Mouse (Mus musculus) ovary, postnatal 36 days (tissue): ENCODE results near the gene Ceacam1.
"Not testable (repeated sequence)": the region's sequence is repeated elsewhere in the genome, so short reads cannot be mapped to it uniquely, and the experiment has no call there.

Experiments
- DNase-seq: peaks from one replicate; pipeline ENCODE4 v3.0.0; 2022; ENCODE audit warnings: low spot score, mixed read lengths

Ceacam1 gene

DNA sequence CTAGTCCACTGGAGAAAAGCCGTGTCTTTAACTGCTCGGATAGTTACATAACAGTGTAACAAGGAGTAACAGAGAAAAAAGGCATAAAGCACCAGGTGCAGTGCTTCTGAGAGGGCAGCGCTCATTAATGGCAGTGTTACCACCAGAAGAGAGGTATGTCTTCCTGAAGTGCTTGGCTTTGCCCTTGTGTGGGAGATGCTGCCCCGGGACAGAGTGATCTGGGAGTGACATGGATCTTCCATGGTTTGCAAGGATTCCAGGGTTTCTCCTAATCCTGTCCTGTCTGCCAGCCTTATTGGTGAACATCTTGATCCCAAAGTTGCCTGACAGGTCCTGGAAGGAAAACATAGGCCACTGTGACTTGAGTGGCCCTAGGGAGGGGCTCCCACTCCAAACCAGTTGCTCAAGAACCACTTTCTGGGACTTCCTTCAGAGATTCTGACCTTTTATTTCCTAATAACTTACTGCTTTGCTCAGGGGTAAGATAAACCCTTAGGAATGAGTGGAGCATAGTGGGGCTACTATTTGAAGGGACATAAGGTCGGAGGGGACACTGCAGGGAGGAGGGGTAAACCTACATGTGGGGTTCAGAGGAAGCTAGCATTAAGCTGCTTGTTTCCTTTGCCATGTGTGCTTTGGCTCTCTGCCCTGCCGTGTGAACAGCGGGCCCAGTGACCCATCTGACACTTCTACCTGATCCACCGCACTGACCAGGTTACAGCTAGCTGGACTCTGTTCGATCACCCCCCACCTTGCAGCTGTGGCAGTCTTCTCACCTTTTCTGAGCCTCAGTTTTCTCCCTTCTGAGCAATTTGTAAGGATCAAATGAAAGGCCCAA is 37.2 kb downstream of the Ceacam1 start:
- DNase-seq = no peak

GRCm38 (mm10) chr7:25439124-25439822 is 38.1 kb downstream of the Ceacam1 start:
- DNase-seq = no peak

DNA sequence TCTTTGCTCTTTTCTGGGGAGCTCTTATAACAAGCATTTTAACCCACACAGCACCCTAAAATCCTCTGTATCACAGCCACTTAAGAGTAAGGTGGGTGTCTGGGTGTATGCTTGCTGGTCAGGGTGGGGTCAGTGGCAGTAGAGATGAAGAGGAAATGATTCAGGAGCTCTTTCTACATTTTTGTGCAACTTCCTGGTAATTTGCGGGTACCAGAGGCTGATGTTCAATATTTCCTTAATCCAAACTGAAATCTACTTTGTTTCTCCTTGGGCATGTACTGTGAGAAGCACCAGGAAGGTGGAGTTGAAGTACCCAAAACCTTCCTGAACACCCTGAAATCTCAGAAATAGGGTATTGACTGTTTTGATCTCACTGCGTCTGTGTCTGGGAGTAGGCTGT is 40.7 kb downstream of the Ceacam1 start:
- no peak for DNase-seq

DNA sequence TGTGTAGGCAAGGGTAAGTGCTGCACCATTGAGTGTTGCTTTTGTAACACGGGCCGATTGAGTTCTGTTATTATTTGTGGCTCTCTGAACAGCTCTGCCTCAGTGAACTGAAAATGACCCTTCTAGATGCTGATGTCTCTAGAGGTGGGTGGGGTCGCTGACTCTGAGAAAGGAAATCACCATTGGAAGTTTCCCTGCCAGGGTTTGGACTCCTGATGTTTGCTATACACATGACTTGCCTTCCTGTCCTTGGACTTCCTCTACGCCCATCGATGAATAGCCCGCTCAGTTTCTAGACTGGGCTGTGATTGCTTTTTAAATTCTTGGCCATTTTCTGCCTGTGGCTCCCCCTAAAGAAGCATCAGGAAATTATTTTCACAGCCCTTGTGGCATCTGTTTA is 41.2 kb downstream of the Ceacam1 start:
- no peak for DNase-seq

DNA sequence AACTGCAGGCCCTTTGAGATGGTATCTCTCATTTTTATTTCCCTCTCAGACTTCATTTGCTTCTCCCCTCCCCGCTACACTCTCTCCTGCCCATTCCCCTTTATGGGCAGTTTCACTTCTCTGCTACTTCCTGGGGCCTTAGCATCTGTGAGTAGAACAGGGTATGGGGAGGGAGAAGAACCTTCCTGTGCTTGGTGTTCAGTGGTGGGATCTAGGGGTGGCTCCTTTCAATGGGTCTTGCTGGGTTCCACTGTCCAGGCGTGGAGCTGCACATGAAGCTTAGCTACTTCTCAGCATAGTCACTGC is 41.9 kb downstream of the Ceacam1 start:
- DNase-seq = no peak

- no peak for DNase-seq
Measured at GRCm38 (mm10) chr7:25434654-25435545, 42.5 kb downstream of the Ceacam1 start.

- DNase-seq = no peak
Measured at GRCm38 (mm10) chr7:25433781-25434560, 43.4 kb downstream of the Ceacam1 start.

- no peak for DNase-seq
Measured at GRCm38 (mm10) chr7:25433007-25433541, 44.3 kb downstream of the Ceacam1 start.

- DNase-seq = no peak
Measured at GRCm38 (mm10) chr7:25432381-25432780, 45.0 kb downstream of the Ceacam1 start.

DNA sequence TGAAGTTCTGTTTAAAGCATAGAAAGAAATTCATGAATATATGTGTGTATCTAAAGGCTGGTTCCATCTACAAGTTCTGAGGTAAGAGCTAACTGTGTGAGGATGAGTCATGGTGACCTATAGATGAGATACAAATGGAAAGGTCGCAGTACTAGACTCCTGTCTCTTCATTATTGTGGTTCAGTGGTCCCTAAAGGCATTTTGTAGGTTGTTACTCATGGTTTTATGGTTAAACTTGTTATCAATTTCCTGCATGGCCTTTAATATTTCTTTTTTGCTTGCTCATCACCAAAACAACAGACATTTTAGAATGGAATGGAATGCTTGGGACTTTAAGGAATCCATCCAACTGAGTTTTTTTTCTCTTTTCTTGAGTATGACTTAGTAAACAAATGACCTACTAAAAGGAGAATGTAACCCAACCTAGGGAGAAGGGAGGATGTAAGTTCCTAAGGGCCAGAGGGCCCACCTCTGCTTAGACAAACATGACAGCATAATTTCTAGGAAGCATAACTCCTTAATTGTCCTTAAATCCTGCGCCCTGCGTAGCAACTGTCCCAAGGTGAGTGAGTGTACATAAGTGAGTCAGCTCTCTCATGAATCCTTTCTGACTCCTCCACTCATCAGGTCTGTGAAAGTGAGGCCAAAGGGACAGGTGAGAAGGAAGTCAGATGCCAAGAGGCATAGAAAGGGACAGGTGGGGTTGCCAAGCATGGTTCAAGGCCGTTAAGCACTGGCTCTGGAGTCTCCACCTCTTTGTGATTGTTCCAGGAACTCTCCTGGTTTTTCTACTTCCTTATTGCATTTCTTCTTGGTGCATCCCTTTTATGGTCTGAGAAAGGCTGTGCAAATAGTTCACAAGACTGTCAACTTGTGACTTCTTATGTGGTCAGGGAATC is 47.3 kb downstream of the Ceacam1 start:
- DNase-seq = no peak

GRCm38 (mm10) chr7:25428321-25428720 is 49.1 kb downstream of the Ceacam1 start:
- DNase-seq = no peak

DNA sequence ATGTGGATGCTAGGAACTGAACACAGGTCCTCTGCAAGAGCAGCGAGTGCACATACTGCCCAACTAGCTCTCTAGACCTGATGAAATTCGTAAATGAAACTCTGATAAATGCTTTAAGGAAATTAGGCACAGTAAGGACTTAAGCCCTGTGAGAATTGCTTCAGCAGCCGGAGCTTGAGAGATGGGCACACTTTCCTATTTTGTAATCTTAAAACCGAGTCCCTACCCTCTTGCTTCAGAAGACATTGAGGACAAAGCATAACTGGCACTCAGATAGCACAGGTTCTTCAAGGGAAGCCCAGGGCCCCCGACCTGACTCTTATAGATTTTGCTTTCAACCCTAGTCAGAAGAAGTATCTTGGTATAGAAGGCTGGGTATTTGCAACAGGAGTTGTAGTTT is 50.3 kb downstream of the Ceacam1 start:
- DNase-seq = no peak

- DNase-seq = not testable (repeated sequence)
Measured at GRCm38 (mm10) chr7:25426380-25426779, 51.0 kb downstream of the Ceacam1 start.

DNA sequence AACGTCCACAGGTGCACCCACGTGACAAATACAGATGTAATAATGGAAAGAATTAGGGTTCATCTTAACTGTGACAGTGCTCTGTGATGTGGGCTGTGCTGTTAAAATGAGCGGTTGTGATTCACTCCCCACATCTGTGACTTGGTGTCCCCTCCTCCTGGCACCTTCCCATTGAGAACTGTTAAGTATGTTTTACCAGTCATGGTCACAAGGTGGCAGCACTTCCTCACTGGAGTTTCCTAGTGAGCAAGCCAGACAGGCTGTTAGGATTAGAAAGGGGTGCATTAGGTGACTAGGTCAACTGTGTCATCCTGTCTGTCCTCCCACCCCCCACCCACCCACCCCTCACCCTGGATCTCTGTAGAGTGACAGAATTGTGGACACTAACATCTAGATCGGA is 53.0 kb downstream of the Ceacam1 start:
- DNase-seq = peak; percentile 43

GRCm38 (mm10) chr7:25422286-25422841 is 55.0 kb downstream of the Ceacam1 start:
- DNase-seq = no peak

- DNase-seq = no peak
Measured at GRCm38 (mm10) chr7:25419943-25420342, 57.5 kb downstream of the Ceacam1 start.

GRCm38 (mm10) chr7:25419536-25419935 is 57.9 kb downstream of the Ceacam1 start:
- DNase-seq = no peak

DNA sequence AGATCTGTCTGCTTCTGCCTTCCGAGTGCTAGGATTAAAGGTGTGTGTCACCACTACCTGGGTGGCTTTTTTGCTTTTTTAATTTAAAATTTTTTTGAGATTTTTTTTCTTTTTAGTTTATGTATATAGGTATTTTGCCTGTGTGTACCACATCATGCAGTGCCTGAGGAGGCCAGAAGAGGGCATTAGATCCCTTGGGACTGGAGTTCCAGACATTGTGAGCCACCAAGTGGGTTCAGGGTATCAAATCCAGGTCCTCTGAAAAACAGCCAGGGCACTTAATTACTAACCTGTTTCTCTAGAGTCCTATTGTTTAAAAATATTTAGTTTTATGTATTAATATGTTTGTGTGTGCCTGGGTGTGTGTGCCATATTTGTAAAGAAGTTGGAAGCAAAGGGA is 59.8 kb downstream of the Ceacam1 start:
- no peak for DNase-seq

DNA sequence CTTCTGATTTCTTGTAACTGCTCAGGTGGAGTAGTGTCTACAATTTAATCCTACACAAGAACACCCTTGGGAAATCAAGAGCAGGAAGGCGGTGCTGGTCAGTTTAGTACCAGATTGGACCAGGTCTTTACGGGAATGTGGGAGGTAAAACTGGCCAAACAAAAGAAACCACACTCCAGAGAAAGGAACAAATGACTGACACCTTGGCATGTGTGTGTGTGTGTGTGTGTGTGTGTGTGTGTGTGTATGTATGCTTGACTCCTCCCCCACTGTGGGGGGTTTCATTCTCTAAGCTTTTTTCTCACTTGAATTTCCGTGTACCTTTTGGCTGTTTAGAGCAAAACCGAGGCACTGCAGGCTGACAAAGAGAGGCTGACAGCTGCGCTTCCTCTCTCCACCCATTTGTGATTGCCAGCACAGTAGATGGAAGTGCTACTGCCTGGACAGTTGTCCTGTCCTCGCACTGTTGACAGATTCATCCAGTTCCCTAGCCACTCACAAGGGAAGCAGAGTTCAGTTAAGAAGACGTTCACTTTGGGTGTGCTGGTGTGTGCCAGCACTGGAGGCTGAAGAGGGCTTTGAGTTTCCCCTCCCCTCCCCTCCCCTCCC is 64.5 kb downstream of the Ceacam1 start, which contains the start of gene Cxcl17:
Gene Cxcl17 (minus strand): TSS at position 54 of the 609 bp plus-strand sequence.
- DNase-seq = no peak

DNA sequence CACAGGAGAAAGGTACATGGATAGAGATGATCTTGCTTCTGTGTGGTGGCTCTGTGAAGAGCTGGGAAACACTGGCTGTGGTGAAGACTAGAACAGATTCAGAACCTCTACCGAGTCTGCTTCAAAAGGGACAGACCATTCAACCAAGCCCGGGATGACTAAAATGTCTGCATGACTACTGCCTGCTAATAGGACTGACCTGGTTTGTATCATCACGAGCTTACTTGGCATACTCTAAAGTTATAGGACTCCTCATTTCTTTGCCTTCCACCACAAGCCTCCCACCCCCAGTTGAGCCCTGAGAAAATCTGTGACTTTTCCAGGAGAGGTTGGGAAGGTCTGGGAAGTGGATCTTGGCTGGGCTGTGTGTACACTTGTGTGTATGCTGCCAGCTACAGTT is 65.5 kb downstream of the Ceacam1 start:
- DNase-seq = no peak
